ENCODE assay signal across 8 mouse cellular contexts in the genomic region with DNA sequence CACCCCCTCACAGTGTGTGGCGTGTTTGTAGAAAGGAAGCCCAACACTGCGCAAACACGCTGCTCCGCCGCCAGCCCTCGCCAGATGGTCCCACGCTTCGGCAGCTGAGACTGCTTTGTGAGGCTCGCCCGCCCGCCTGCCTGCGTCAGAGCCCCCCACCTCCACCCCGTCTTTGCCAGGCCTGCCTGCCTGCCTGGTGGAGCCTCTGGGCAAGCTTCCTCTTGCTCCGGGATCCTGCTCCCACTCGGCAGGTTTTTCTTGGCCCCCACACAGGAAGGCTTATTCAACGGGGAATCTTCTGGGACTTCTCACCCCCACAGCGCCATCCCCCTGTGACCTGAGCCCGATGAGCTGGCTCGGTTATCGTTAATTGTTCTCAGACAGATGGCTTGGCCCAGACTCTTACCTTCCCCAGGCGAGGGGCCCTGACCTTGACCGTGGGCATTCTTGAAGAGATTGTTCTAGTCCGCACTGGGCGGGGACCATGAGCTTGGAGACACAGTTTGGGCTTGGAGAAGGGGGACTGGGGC. TPM values are rescaled to one million over a fixed set of nuclear protein-coding genes. Genes with fewer than 3 reads are reported as not detected.
DNase-seq lines count a peak whose midpoint lies in the region; ATAC-seq and TF ChIP-seq lines count a peak whose summit lies in the region.

No protein-coding gene starts in this region.

- no peak overlapping the region for H3K27ac ChIP-seq in liver, postnatal 0 days (ENCODE audit: low read depth)

- peak overlapping the region; percentile 43 for H3K4me2 ChIP-seq in liver, postnatal 0 days (ENCODE audit: low read depth, low read length)

- peak; percentile 15 for DNase-seq in T-cell, adult 2 months (ENCODE audit: low spot score)
- peak; percentile 86 for DNase-seq in cerebellum, adult 9-10 months
- DNase-seq in forelimb bud, embryonic 11.5 days (ENCODE audit: low read depth, low spot score) = peak; percentile 65
- peak; percentile 59 for DNase-seq in heart, postnatal 25 days (ENCODE audit: low spot score)
- DNase-seq in layer of hippocampus, adult 9-11 months = peak; percentile 94
- peak; percentile 52 for DNase-seq in liver, postnatal 0 days
- peak; percentile 95 for DNase-seq in right cerebral cortex, postnatal 10 days (ENCODE audit: low spot score in 2 of 2)

- H3K4me3 ChIP-seq in liver, postnatal 0 days (ENCODE audit: low read depth, low read length) = no peak overlapping the region

- TF ChIP-seq EP300 in liver, postnatal 0 days (IDR thresholded peaks at IDR 0.05; ENCODE audit: low read depth) = no peak

- H3K4me1 ChIP-seq in liver, postnatal 0 days (ENCODE audit: insufficient read depth) = peaks cover 8% of the 10 kb centered on the region; the same call in 1 of the 2 replicates

- 11% methylated on average over 24 of the region's 24 CpGs for WGBS in liver, postnatal 0 days (ENCODE audit: insufficient replicate concordance)

- no peak for TF ChIP-seq CTCF in liver, postnatal 0 days (IDR thresholded peaks at IDR 0.05; ENCODE audit: low read depth)

- no peak overlapping the region; the same call in 1 of the 2 replicates for H3K9ac ChIP-seq in liver, postnatal 0 days (replicated peaks)

- H3K36me3 ChIP-seq in liver, postnatal 0 days (replicated peaks; ENCODE audit: insufficient read depth, low read length) = no peaks in the 10 kb centered on the region

- ATAC-seq in liver, postnatal 0 days = peak; percentile 41; the same call in 1 of the 2 replicates
- ATAC-seq in activated CD4-positive, CD25-positive, alpha-beta regulatory T cell, adult 4 months = no peak

- intact Hi-C loops in heart, postnatal 25 days (cut with DNase I) = loop anchor here (5.0 kb wide), 1 partner anchor 51 kb away; no protein-coding TSS in a partner anchor

- no peaks in the 10 kb centered on the region for H3K27me3 ChIP-seq in liver, postnatal 0 days (ENCODE audit: insufficient read depth, low read length)

- no peaks in the 10 kb centered on the region for H3K9me3 ChIP-seq in liver, postnatal 0 days (ENCODE audit: low read length)

RNA-seq across cellular contexts. Expression of a gene that starts 37.0 kb away (rescaled TPM):
- 10 to 100 TPM; 67.8 to 89.5 TPM for total RNA-seq in heart, postnatal 25 days (2021)
- polyA plus RNA-seq in liver, postnatal 0 days (2015; fragmentation: Nextera tagmentation; extraction: Ambion mirVana) = 3.1 and 3.4 TPM in 2 replicates
- 1 to 10 TPM; 2.9 to 8.0 TPM for polyA plus RNA-seq in activated CD4-positive, CD25-positive, alpha-beta regulatory T cell, adult 4 months (2017; shearing (Covaris generic))

Comparison
In these comparisons a context has a peak if more than half of its experiments do, and no peak if none do; other contexts are left out.
1. DNase-seq: peak in every context shown above with its lines; median percentile 95 in right cerebral cortex, postnatal 10 days; 94 in layer of hippocampus, adult 9-11 months; 86 in cerebellum, adult 9-10 months; 65 in forelimb bud, embryonic 11.5 days; 59 in heart, postnatal 25 days; 52 in liver, postnatal 0 days; 15 in T-cell, adult 2 months.